Comparison of ENCODE assay signal across 7 mouse cellular contexts in genomic region chr7:91262031-91262951, GRCm38 (mm10).
DNase-seq lines count a peak whose midpoint lies in the region; ATAC-seq and TF ChIP-seq lines count a peak whose summit lies in the region.

No protein-coding gene starts in this region.

- no peaks in the 10 kb centered on the region for H3K36me3 ChIP-seq in ES-E14 (ENCODE audit: control insufficient read depth, insufficient read depth, low read length, poor library complexity, severe bottlenecking)
- H3K36me3 ChIP-seq in embryonic facial prominence, embryonic 15.5 days, result no peaks in the 10 kb centered on the region
- H3K36me3 ChIP-seq in kidney, postnatal 0 days (ENCODE audit: insufficient read depth, low read length), result no peaks in the 10 kb centered on the region
- H3K36me3 ChIP-seq in liver, embryonic 11.5 days (ENCODE audit: control insufficient read depth, insufficient read depth, low read length), result no peaks in the 10 kb centered on the region

- 0 out of 2 replicates have a peak overlapping the region, but pooled peaks have one; percentile 22 for H3K9ac ChIP-seq in ES-E14 (ENCODE audit: insufficient read depth, low read depth, low read length, poor library complexity, severe bottlenecking)
- H3K9ac ChIP-seq in embryonic facial prominence, embryonic 15.5 days, result no peak overlapping the region
- no peak overlapping the region for H3K9ac ChIP-seq in kidney, postnatal 0 days (ENCODE audit: low read depth, low read length)
- no peak overlapping the region for H3K9ac ChIP-seq in liver, embryonic 11.5 days (ENCODE audit: low read depth, low read length)

- H3K9me3 ChIP-seq in ES-E14 (ENCODE audit: control insufficient read depth, insufficient read depth, low read depth, low read length), result no peaks in the 10 kb centered on the region
- H3K9me3 ChIP-seq in embryonic facial prominence, embryonic 15.5 days (replicated peaks), result no peaks in the 10 kb centered on the region
- no peaks in the 10 kb centered on the region for H3K9me3 ChIP-seq in kidney, postnatal 0 days (replicated peaks; ENCODE audit: low read length)
- no peaks in the 10 kb centered on the region for H3K9me3 ChIP-seq in liver, embryonic 11.5 days (ENCODE audit: control insufficient read depth, low read length)

- no peak overlapping the region for H3K27ac ChIP-seq in ES-E14 (ENCODE audit: insufficient read depth, low read depth, low read length, poor library complexity, severe bottlenecking)
- H3K27ac ChIP-seq in embryonic facial prominence, embryonic 15.5 days (replicated peaks), result no peak overlapping the region
- no peak overlapping the region for H3K27ac ChIP-seq in kidney, postnatal 0 days
- H3K27ac ChIP-seq in liver, embryonic 11.5 days (ENCODE audit: low read depth, low read length), result no peak overlapping the region

- no peak; the same call in 1 of the 2 replicates for TF ChIP-seq CTCF in kidney, postnatal 0 days (IDR thresholded peaks at IDR 0.05; ENCODE audit: low read depth)

- DNase-seq in ES-E14 (ENCODE audit: low read depth, low spot score), result peak; percentile 16
- peak; percentile 5 for DNase-seq in adrenal gland, postnatal 14 days
- DNase-seq in kidney, postnatal 0 days (ENCODE audit: low spot score), result peak; percentile 67
- peak; percentile 42 for DNase-seq in liver, embryonic 11.5 days (ENCODE audit: low spot score)
- peak; percentile 41 for DNase-seq in right cerebral cortex, postnatal 14 days

- in situ Hi-C loops in ES-E14 (cut with MboI; ENCODE audit: low sequenced_read_pairs in 2 of 2, unreplicated experiment in 2 of 2), result no loop called here

- WGBS in embryonic facial prominence, embryonic 15.5 days, result under 1% methylated on average over 34 of the region's 34 CpGs
- WGBS in kidney, postnatal 0 days, result under 1% methylated on average over 33 of the region's 34 CpGs
- 2% methylated on average over 34 of the region's 34 CpGs for WGBS in liver, embryonic 11.5 days

- no peak for ATAC-seq in embryonic facial prominence, embryonic 15.5 days (ENCODE audit: insufficient number of reproducible peaks, low FRiP score, low TSS enrichment, low read depth)
- ATAC-seq in kidney, postnatal 0 days (replicated peaks; ENCODE audit: low FRiP score, low read depth), result peak; percentile 40; the same call in 1 of the 2 replicates
- peak; percentile 39; the same call in 1 of the 2 replicates for ATAC-seq in liver, embryonic 11.5 days (replicated peaks; ENCODE audit: low FRiP score)
- no peak for ATAC-seq in erythroid progenitor cell, adult 5-6 weeks (replicated peaks; ENCODE audit: low FRiP score, poor library complexity, severe bottlenecking)

- H3K4me1 ChIP-seq in ES-E14 (ENCODE audit: control insufficient read depth in 2 of 2, insufficient read depth in 2 of 2, low read length in 2 of 2, poor library complexity in 1 of 2), result no peaks in the 10 kb centered on the region
- H3K4me1 ChIP-seq in embryonic facial prominence, embryonic 15.5 days, result peaks cover 12% of the 10 kb centered on the region
- no peaks in the 10 kb centered on the region for H3K4me1 ChIP-seq in kidney, postnatal 0 days (replicated peaks; ENCODE audit: insufficient read depth, low read length)
- peaks cover 2% of the 10 kb centered on the region; the same call in 1 of the 2 replicates for H3K4me1 ChIP-seq in liver, embryonic 11.5 days (replicated peaks; ENCODE audit: control insufficient read depth, insufficient read depth, low read length)

- peak overlapping the region; percentile 63 for H3K4me2 ChIP-seq in embryonic facial prominence, embryonic 15.5 days (replicated peaks)
- H3K4me2 ChIP-seq in kidney, postnatal 0 days (ENCODE audit: low read length), result peak overlapping the region; percentile 66
- H3K4me2 ChIP-seq in liver, embryonic 11.5 days, result peak overlapping the region; percentile 67

- peaks cover 14% of the 10 kb centered on the region for H3K27me3 ChIP-seq in embryonic facial prominence, embryonic 15.5 days
- no peaks in the 10 kb centered on the region for H3K27me3 ChIP-seq in kidney, postnatal 0 days (ENCODE audit: insufficient read depth, low read length)
- no peaks in the 10 kb centered on the region for H3K27me3 ChIP-seq in liver, embryonic 11.5 days (replicated peaks; ENCODE audit: control insufficient read depth, insufficient read depth, low read length)

- peak overlapping the region; percentile 67 to 71 for H3K4me3 ChIP-seq in ES-E14 (ENCODE audit: insufficient read depth in 1 of 2, low read depth in 1 of 2, low read length in 2 of 2, poor library complexity in 1 of 2, severe bottlenecking in 1 of 2)
- H3K4me3 ChIP-seq in embryonic facial prominence, embryonic 15.5 days (replicated peaks), result peak overlapping the region; percentile 33
- H3K4me3 ChIP-seq in kidney, postnatal 0 days (replicated peaks; ENCODE audit: low read depth, low read length), result peak overlapping the region; percentile 27
- peak overlapping the region; percentile 37 for H3K4me3 ChIP-seq in liver, embryonic 11.5 days (ENCODE audit: low read depth, low read length)

TF ChIP-seq in ES-E14, 5 proteins besides CTCF, POLR2A, EP300 and RAD21:
- TF ChIP-seq MAFK (IDR thresholded peaks at IDR 0.05; ENCODE audit: insufficient read depth, low read depth, low read length) (no peak), HCFC1 (IDR thresholded peaks at IDR 0.05; ENCODE audit: borderline replicate concordance, insufficient read depth, low read length) (no peak), CHD2 (IDR thresholded peaks at IDR 0.05; ENCODE audit: low read depth, low read length) (no peak), ZNF384 (IDR thresholded peaks at IDR 0.05; ENCODE audit: low read depth, low read length) (no peak), ZC3H11A (IDR thresholded peaks at IDR 0.05; ENCODE audit: borderline replicate concordance, low read depth, low read length) (no peak)

Comparison
In these comparisons a context has a peak if more than half of its experiments do, and no peak if none do; other contexts are left out.
1. DNase-seq: peak in every context shown above with its lines; median percentile 67 in kidney, postnatal 0 days; 42 in liver, embryonic 11.5 days; 41 in right cerebral cortex, postnatal 14 days; 16 in ES-E14; 5 in adrenal gland, postnatal 14 days.
2. ATAC-seq: peak in kidney, postnatal 0 days (single experiment) and liver, embryonic 11.5 days (single experiment); none in embryonic facial prominence, embryonic 15.5 days (single experiment) and erythroid progenitor cell, adult 5-6 weeks (single experiment).
3. Peak in every context shown above with its lines, with median percentiles within 50 percentile points of each other: H3K4me3 ChIP-seq and H3K4me2 ChIP-seq.